Mouse (Mus musculus) adipocyte (in vitro differentiated cells): Measurements from ENCODE around the gene Tmem79.
"Not testable (repeated sequence)": the region's sequence is repeated elsewhere in the genome, so short reads cannot be mapped to it uniquely, and the experiment has no call there.

Experiments used
- DNase-seq: peaks from one replicate; pipeline ENCODE4 v3.0.0-alpha.2; 2016; ENCODE audit warnings: low spot score

Tmem79 gene

DNA sequence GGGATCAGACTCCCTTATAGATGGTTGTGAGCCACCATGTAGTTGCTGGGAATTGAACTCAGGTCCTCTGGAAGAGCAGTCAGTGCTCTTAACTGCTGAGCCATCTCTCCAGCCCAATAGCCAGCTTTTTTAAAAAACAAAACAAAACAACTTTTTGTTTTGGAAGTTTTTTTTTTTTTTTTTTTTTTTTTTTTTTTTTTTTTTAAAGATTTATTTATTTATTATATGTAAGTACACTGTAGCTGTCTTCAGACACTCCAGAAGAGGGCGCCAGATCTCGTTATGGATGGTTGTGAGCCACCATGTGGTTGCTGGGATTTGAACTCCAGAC is 50.4 kb downstream of the Tmem79 start:
- not testable (repeated sequence) for DNase-seq

DNA sequence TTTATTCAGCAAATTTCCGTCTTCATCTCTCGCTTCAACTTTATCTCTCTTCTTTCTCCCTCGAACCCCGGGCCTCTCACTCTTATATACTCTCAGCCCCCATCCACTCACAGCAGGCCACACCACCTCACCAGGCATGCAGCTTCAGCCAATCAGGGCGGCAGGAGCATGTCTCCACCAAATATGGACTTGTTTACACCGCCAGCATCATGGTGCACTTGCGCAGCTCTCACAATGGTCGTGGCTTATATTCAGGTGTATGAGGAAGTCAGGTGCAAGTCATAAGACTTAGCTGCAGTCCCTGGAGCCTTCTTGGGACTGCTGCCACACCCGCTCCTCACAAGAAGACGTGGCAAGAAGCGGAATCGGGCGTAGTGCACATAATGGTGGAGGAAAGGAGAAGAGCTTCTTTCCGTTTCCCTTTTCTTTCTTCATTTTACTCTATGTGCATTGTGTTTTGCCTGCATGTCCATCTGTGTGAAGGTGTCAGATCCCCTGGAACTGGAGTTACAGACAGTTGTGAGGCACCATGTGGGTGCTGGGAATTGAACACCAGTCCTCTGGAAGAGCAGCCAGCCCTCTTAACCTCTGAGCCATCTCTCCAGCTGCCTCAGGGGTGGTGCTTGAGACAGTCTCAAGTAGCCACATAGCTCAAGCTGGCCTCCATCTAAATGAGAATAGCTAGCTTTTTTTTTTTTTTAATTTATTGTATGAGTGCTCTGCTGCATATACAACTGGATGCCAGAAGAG is 51.0 kb downstream of the Tmem79 start:
- not testable (repeated sequence) for DNase-seq

DNA sequence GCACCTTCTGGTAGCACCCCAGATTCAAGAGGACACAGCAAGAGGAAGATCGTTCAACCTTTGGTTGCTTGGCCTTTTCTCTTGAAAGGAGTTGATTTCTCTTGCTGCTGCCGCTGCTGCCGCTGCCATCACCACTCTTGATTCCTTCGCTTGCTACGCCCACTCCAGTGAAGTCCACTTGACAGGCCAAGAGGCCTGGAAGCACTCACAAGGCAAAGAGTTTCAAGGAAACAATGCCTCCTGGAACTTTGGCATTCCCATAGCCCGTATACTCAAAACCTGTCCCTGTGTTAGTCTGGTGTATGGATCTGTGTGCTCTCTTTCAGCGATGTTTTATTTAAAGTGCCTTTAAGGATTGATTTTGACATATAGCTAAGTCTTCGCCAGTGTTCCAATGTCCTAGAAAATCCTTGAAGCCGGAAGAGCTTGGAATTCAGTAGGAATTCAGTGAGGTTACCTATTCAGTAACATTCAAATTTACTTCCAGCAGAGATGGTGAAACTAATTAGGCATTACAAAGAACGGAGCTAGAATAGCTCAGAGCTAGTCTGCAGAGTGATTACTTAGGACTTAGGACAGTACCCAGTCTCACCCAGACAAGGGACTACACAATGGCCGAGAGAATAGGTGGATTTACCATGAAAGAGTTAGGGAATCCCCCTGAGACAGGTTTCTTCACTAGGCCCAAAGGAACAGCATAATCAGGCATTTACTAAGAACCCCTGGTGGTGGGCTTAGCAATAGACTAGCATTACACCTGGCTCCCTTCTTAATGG is 54.6 kb downstream of the Tmem79 start:
- not testable (repeated sequence) for DNase-seq

DNA sequence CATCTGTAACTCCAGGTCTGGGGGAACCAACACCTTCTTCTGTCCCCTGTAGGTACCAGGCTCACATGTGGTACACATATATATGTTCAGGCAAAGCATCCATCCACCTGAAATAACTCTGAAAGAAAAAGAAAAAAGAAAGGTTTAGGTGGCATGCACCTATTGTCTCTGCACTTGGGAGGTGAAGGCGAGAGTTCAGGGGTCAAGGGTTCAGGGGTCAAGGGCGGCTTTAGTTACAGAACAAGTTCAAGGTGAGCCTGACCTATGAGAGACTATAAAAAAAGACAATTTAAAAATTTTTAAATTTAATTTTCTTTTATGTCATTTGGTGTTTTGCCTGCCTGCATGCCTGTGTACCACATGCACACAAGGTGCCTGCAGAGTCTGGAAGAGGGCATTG is 55.9 kb downstream of the Tmem79 start:
- no peak for DNase-seq
